Mouse (Mus musculus) C3H10T1/2 (cell line): Measurements from ENCODE around the gene Zfp729a. TPM values are rescaled to one million over a fixed set of nuclear protein-coding genes. Genes with fewer than 3 reads are reported as not detected.

Experiments used
- polyA plus RNA-seq, 2 experiments: library from polyadenylated mRNA; unstranded; fragments of >200 nt; fragmentation: generic; extraction: Trizol; gene quantifications; one replicate each; pipeline ENCODE4 v1.2.1; 2012; ENCODE audit warnings: missing spikeins in 2 of 2

Zfp729a gene
- polyA plus RNA-seq, result 1 to 10 TPM in 1 of 2 experiments, under 1 TPM in 1; 0.16 to 1.4 TPM

DNA sequence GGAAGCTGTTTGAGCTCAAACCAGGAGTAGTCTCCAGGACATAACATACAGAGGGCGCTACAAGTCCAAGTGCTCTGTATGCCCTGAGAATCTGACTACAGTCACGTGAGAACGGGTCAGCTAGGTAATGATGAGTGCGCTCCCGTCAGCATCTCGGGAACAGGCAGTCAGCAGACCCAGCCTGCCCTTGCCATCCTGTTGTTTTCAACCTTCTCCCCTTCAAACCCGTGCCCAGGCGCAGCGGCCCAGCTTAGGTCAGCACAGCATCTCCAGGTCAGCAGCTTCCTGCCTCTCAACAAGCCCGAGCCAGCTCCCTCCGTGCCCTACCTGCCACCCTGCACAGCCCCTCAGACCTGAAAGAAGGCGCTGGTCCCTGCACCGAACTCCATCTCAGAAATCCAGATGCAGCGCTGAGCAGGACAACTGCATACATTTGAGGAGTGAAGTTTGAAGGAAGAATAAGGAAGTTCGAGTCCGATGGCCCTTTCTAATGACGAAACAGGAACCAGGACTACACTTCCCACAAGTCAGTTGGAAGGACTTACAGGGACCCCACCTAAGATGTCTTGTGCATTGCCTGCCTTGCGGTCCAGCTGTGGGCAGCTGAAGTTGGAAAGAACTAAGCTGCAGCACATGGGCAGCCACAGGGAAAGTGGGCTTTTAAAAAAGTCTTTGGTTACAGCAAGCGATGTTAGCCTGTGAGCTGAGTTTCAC, at the start of gene Zfp729a, which contains the start of gene Gm49345:
Gene Zfp729a (minus strand): TSS at position 498 of the 714 bp plus-strand sequence.
Gene Gm49345 (minus strand): TSS at position 476 of the 714 bp plus-strand sequence.

DNA sequence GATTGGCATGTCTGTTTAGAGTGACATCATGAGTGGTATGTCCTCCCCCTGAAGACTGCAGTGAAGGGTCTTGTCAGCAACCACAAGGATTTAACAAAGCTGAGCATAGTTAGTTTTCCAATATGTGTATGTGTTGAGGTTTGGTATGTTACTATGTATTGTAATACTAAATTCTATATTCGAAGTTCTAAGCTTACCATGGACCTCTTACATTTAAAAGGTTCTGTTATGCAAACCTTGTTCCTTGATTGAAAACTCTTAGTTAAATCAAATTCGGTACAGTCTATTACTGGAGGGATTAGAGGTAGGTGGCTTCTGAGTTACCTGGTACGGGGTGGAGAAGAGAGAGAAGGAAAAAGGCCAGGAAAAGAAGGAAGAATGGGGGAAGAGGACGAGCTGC, 49.4 kb upstream of the Zfp729a start, which contains the start of gene Zfp738:
Gene Zfp738 (minus strand): TSS at position 101 of the 400 bp plus-strand sequence.

DNA sequence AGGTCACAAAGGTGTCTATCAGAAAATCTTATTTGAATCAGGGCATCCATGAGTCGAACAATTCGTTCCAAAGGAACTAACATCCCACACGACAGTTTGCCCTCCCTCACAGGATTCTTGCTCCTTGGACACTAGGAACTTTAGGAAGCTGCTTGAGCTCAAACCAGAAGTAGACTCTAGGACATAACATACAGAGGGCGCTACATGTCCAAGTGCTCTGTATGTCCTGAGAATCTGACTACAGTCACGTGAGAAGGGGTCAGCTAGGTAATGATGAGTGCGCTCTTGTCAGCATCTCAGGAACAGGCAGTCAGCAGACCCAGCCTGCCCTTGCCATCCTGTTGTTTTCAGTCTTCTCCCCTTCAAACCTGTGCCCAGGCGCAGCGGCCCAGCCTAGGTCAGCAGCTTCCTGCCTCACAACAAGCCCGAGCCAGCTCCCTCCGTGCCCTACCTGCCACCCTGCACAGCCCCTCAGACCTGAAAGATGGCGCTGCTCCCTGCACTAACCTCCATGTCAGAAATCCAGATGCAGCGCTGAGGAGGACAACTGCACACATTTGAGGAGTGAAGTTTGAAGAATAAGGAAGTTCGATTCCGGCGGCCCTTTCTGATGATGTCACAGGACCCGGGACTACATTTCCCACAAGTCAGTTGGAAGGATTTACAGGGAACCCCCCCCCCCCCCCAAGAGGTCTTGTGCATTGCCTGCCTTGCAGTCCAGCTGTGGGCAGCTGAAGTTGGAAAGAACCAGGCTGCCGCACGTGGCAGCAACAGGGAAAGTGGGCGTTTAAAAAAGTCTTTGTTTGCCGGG, 28.3 kb downstream of the Zfp729a start, which contains the start of gene Zfp729b:
Gene Zfp729b (minus strand): TSS at position 642 of the 811 bp plus-strand sequence.

Other genes with a start within 250 kb of the Zfp729a start
- 1 to 10 TPM in 1 of 2 experiments, under 1 TPM in 1; 0.19 to 3.6 TPM for gene Zfp429, start 238.0 kb downstream of the Zfp729a start, polyA plus RNA-seq
- gene Zfp459, start 216.4 kb downstream of the Zfp729a start, polyA plus RNA-seq, result not detected
- 1 to 10 TPM in 1 of 2 experiments, under 1 TPM in 1; 0.05 to 1.8 TPM for gene Zfp874a, start 186.2 kb downstream of the Zfp729a start, polyA plus RNA-seq
- gene Zfp874b, start 153.5 kb downstream of the Zfp729a start, polyA plus RNA-seq, result 1 to 10 TPM in 1 of 2 experiments, under 1 TPM in 1; 0.08 to 1.9 TPM
- 1 to 10 TPM in 1 of 2 experiments, under 1 TPM in 1; 0.16 to 2.1 TPM for gene Zfp58, start 137.2 kb downstream of the Zfp729a start, polyA plus RNA-seq
- not detected for gene Gm26965, start 111.6 kb downstream of the Zfp729a start, polyA plus RNA-seq
- gene Zfp87, start 111.6 kb downstream of the Zfp729a start, polyA plus RNA-seq, result 10 to 100 TPM; 13.1 to 51.3 TPM
- under 1 TPM; 0.07 to 0.77 TPM for gene Zfp748, start 84.0 kb downstream of the Zfp729a start, polyA plus RNA-seq
- under 1 TPM; 0.02 to 0.58 TPM for gene Zfp729b, start 28.1 kb downstream of the Zfp729a start, polyA plus RNA-seq
- gene Gm49345, start within 50 bp of the Zfp729a start, polyA plus RNA-seq, result under 1 TPM in 1 of 2 experiments, not detected in 1; 0.17 TPM
- under 1 TPM; 0.04 to 0.78 TPM for gene Zfp738, start 49.3 kb upstream of the Zfp729a start, polyA plus RNA-seq
- gene Zfp65, start 91.4 kb upstream of the Zfp729a start, polyA plus RNA-seq, result under 1 TPM; 0.07 to 0.89 TPM
- under 1 TPM; 0.04 to 0.86 TPM for gene Zfp85, start 117.4 kb upstream of the Zfp729a start, polyA plus RNA-seq
- under 1 TPM in 1 of 2 experiments, not detected in 1; 0.20 TPM for gene Zfp493, start 141.9 kb upstream of the Zfp729a start, polyA plus RNA-seq
- gene Zfp273, start 175.9 kb upstream of the Zfp729a start, polyA plus RNA-seq, result under 1 TPM in 1 of 2 experiments, not detected in 1; 0.48 TPM
- gene Gm10037, start 193.3 kb upstream of the Zfp729a start, polyA plus RNA-seq, result under 1 TPM in 1 of 2 experiments, not detected in 1; 0.15 TPM
- gene BC048507, start 225.5 kb upstream of the Zfp729a start, polyA plus RNA-seq, result not detected